Mouse (Mus musculus) heart, adult 9 months (tissue): ENCODE results near the gene Etv5.

Experiments
- DNase-seq, 2 experiments: peaks; one replicate each; pipeline ENCODE4 v3.0.0; 2022; ENCODE audit warnings: low spot score in 2 of 2

The Etv5 gene

DNA sequence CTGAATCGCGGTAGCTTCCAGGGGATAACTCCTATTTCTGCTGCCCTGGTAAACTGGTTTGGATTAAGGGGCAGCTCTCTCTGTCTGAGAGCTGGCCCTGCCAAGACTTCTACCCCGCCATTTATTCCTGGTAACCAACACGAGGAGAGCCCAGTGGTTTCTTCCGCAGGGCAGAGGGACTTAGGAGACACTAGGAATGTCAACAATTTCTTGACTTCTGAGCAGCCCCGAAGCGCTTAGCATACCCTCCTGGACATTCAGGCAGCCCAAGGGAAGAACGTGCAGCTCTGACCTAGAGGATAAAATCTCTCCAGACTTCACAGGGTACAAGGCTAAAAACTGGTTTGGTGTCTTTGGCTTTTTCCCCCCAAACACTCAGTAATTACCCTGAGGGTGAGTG is 10.1 kb downstream of the Etv5 start:
- no peak for DNase-seq

GRCm38 (mm10) chr16:22428853-22429341 is 10.6 kb downstream of the Etv5 start:
- peak; percentile 78 to 82 for DNase-seq

- no peak for DNase-seq
Observed at GRCm38 (mm10) chr16:22426866-22427265, 12.7 kb downstream of the Etv5 start.

DNA sequence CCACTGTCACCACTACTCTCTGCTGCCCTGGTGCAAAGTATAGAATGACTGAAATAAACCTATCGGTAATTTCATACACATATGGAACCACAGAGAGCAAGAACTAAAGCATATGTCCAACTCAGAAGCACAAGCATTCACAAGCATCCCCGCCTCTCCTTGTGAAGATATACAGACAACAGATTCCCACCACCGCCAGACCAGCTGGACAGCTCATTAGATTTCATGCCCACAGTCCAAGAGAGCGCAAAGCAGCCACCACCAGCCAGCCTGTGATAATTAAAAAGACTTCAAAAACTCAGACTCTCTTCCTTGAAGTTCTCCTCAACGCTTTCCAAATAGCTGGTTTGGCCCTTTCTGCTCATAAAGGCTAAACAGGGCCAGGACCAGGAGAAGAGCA is 17.3 kb downstream of the Etv5 start:
- no peak for DNase-seq

- no peak for DNase-seq
Observed at GRCm38 (mm10) chr16:22417931-22418330, 21.6 kb downstream of the Etv5 start.

GRCm38 (mm10) chr16:22417044-22417443 is 22.5 kb downstream of the Etv5 start:
- DNase-seq = no peak

DNA sequence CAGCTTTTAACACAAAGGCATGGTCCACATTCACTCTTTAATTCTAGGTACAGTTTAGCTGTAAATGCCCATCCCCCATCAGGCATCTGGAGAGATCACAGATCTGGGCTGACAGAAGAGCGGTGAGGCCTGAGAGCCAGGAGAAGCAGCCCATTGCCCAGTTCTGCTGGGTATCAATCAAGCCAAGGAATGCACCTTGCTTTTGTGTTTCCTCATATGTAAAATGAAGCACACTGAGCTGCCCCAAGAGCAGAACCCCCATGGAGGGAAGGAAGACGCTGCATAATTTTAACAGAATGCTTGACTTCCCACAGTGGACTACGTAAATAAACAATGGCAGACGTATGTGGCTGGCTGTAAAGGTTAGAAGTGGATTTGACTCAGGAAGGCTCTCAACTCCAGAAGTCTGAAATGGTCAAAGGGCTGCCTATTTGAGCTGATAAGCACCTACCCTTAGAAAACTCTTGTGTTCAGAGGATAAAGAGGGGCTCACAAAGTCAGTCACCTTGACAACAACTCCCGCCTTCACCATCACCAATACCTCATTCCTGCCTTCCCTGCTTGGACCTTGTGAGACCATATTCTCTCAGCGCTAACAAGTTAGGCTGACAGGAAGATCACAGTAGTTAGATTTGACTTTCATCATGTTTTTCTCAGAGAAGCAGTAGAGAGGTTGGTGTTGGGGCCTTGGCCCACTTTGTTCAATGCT is 23.2 kb downstream of the Etv5 start:
- DNase-seq = no peak

- DNase-seq = no peak
Observed at GRCm38 (mm10) chr16:22414205-22414754, 25.2 kb downstream of the Etv5 start.

DNA sequence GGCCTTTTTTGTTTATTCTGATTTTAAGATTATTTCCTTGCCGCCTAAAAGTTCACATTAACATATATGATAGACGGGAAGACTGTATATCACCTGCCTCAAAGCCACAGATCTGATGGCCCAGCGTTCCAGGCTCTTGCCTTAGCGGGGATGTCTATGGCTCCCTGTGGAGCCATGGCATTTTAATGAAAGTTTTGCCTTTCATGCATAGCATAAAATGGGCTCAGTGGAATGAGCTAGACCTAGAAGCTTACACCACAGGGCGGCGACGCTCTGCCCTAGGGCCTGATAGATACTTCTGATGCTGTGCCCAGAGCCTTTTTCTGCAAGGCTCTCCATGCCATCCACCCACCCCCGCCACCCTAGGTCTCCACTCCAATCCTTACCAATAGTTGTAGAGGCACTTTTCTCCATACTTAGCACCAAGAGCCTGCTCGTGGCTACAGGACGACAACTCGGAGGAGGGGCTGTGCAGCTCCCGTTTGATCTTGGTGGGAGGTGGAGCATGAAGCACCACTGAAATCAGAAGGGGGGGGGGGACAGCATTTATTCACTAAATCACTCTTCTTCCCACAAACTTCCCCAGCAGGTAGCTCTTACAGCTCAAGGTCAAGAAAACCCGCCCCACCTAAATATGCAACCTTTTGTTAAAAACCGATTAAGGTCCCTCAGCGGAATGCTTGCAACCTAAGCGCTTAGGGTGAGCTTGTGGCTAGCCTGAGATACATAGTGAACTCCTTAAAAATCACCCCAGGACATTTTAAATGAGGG is 26.9 kb downstream of the Etv5 start:
- no peak for DNase-seq

DNA sequence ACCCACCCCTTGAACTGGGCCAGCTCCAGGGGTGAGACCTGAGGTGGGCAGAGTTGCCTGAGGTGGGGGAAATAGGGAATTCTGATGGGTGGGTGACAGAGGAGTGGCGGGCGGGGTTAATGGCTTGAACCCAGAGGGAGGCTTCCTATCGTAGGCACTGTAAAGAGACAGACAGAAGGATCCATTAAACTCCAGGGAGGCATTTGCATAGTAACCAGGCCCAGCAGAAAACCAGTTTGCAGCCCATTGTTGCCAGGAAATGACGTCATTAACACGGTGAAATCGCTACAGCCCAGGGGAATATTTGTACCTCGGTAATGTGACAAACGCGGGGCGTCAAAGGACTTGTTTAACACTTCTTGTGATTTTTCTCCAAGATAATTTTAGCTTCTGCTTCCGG is 27.8 kb downstream of the Etv5 start:
- DNase-seq = no peak

DNA sequence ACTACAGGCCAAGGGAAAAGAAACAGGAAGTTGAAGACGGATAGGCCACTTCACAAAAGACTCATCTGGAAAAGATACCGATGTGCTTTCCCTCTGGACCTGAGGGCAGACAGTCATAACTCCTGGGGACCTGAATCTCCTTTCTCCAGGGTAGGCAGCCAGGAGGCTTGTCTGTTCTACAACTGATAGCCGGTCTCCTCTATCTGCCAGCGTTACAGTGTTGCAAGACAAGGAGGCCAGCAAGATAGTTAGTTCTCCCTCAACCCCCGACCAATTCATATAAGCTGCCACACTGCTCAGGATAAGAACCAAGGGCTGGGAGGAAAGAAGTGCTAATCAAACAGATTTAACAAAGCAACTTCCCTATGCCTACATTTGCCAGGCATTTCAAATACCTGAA is 29.5 kb downstream of the Etv5 start:
- no peak for DNase-seq

GRCm38 (mm10) chr16:22408642-22409360 is 30.7 kb downstream of the Etv5 start:
- no peak for DNase-seq

GRCm38 (mm10) chr16:22406747-22407146 is 32.8 kb downstream of the Etv5 start:
- no peak for DNase-seq

DNA sequence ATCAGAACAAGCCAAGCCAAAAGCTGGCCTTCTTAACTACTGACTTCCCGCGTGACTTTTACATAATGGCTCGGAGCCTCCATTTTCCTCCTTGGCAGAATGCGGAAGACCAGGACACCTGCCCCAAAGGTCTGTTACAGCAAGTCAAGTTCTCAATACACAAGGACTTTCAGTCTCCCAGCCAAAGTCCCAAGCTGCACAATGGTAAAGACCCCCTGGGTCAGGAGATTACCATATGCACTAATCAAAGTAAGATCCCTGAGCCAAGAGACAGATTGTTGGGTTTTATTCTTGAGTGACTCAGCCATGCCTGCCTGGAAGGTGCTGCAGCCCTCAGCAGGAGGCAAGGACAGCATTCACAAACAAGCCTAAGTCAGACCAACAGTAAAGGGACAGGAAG is 33.5 kb downstream of the Etv5 start:
- peak in 1 of 2 experiments; percentile 6 for DNase-seq

DNA sequence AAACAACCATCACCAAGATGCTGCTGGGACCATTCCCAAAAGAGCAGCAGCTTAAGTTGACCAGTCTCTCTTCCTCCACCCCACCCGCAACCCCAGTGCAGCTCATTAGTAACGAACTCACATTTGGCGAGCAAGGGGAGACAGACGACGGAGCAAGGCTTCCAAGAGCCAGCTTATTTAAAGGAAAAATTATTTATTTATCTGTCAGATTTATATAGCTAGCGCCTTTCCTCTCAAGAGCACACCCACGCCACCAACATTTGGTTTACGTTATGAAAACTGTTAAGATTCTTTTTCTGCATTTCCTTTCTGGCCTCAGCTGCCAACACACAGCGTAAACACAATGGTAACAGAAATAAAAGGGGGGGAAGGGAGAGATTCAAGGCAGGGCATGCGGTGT is 34.0 kb downstream of the Etv5 start:
- no peak for DNase-seq

DNA sequence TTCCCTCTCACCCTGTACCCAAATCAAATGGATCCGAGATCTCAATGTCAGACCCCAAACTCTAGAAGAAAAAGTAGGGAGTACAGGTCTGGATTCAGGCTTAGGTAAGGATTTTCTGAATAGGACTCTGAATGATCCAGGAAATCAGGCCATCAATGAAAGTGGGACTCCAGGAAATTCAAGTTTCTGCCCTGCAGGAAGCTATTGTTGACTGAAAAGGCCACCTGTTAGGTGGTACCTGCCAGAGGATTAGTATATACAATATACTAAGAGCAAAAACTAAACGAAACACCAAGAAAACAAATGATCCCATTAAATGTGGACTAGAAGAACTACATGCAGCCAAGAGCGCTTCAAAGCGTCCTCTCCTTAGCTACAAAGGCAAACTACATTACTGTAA is 35.8 kb downstream of the Etv5 start:
- DNase-seq = no peak

DNA sequence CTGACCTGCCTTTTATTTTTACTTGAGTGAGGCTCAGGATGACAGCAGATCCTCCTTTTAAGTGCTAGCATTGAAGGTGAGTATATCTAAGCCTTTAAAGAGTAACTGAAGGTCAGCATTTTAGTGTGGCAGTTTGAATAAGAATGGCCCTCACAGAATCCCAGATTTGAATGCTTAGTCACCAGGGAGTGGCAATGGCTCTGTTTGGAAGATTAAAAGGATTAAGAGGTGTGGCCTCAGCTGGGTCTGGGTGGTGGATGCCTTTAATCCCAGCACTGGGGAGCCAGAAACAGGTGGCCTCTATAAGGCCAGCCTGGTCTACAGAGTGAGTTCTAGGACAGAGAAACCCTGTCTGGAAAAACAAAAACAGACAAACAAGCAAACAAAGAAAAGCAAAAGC is 36.9 kb downstream of the Etv5 start:
- no peak for DNase-seq

DNA sequence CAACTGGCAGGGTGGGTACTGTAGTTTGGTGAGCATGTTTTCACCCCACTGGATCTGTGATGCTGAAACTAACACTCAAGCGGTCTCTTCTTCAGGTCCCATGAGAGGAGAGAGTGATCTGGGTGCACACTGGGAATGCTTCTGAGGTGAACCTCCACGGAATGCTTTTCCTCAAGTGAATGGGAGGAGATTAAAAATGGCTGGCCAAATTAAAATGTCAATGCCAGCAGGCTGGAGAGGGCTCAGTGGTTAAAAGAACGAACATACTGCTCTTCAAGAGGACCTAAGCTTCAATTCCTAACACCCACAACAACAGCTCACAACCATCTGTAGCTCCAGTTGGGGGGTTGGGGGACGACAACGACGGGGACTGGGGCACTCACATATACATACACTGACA is 39.3 kb downstream of the Etv5 start:
- no peak for DNase-seq

- peak in 1 of 2 experiments; percentile 9 for DNase-seq
Observed at GRCm38 (mm10) chr16:22398784-22399453, 40.6 kb downstream of the Etv5 start.

GRCm38 (mm10) chr16:22398354-22398753 is 41.2 kb downstream of the Etv5 start:
- no peak for DNase-seq

DNA sequence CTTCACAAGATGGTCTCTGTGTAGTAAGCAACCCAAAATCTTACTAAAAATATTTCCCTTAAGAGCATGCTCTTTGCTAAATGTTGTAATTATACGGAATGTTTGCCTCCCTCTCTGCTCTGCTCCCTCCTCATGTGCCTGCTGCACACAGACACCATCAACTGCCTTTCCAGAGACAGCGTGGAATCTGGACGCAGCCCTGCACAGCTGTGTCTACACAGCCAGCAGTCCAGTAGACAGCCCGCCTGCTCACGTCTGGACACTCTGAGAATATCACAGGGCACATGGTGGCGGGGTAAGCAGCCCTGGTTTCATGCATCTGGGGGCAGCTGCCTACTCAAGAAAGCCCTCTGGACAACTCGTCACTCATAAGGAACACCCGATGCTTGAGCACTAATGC is 43.1 kb downstream of the Etv5 start:
- no peak for DNase-seq
